Mouse (Mus musculus): Measurements from ENCODE around the gene Olfr1298.

Olfr1298 gene

DNA sequence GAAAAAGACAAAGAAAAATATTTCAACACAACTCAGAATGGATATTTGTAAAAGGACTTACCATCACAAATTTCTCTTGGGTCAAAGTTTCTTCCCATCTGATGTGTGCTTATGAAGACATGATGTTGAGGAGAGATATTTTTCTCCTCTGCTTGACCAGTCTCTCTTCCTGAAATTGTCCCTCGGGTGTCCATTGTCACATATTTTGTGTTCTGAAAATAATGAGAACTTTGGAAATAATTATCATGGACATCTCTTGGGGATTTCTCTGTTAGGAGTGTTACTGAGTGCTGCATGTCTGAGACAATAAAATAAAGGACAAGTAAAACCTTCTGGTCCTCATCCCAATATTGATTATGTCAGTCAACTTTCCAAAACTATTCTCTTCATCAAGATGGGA lies at the start of gene Olfr1298:
Gene Olfr1298, minus strand, starts transcription at position 101 of the 400 bp plus-strand sequence.
- no peak for DNase-seq (ENCODE audit: low read depth)

DNA sequence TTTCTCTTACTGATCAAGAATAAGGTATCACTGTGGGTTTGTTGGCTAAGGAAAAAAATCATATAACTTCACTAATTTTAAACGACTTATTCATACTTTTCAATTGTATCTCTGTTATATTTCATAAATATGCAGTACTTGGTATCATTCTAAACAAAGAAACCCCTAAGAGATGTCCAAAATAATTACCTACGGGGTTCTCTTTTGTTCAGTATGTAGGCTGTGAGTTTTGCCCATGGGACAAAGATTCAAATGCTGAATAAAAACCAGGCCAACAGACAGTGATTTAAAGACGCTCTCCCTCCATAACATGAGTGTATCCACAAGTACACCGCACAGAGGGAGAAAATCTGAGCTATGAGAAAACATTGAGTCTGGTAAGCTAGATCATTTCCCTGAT lies 12.1 kb upstream of the Olfr1298 start, which contains the start of gene Olfr1299:
Gene Olfr1299, plus strand, starts transcription at position 301 of the 400 bp plus-strand sequence.
- no peak for DNase-seq (ENCODE audit: low read depth)

DNA sequence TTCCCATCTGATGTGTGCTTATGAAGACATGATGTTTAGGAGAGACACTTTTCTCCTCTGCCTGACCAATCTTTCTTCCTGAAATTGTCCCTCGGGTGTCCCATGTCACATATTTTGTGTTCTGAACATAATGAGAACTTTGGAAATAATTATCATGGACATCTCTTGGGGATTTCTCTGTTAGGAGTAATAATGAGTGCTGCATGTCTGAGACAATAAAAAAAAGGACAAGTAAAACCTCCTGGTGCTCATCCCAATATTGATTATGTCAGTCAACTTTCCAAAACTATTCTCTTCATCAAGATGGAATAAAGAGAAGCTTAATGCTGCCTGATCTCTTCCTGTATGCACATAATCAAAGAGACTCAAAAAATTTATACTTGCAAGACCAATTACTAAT lies 22.6 kb downstream of the Olfr1298 start, which contains the start of gene Olfr1297:
Gene Olfr1297, minus strand, starts transcription at position 101 of the 400 bp plus-strand sequence.
- no peak for DNase-seq (ENCODE audit: low read depth)

All from NIH3T3 (cell line).